Mouse (Mus musculus) CH12.LX (cell line): ENCODE results near the gene Erg28. TPM values are rescaled to one million over a fixed set of nuclear protein-coding genes. Genes with fewer than 3 reads are reported as not detected.

ENCODE experiments used
- DNase-seq: peaks from one replicate; pipeline ENCODE4 v3.0.0-alpha.2; 2013; ENCODE audit errors: extremely low read depth
- H3K27ac ChIP-seq: 2 replicates; pipeline ENCODE4 v1.5.1; 2012; ENCODE audit warnings: low read depth, mild to moderate bottlenecking, control low read depth, moderate library complexity; ENCODE audit not compliant: insufficient read depth
- H3K27me3 ChIP-seq: replicated peaks from 2 replicates; pipeline ENCODE3; 2012; ENCODE audit warnings: inconsistent platforms
- H3K36me3 ChIP-seq, 2 experiments: replicated peaks in 1 of 2; 2 replicates each; pipeline versions ENCODE3 to v1.6.1; 2012; ENCODE audit warnings: inconsistent platforms in 1 of 2, low read length in 1 of 2, mild to moderate bottlenecking in 1 of 2, mixed read lengths in 1 of 2, moderate library complexity in 1 of 2; ENCODE audit not compliant: control insufficient read depth in 1 of 2, insufficient read depth in 1 of 2
- H3K4me1 ChIP-seq, 2 experiments: 2 replicates each; pipeline ENCODE4 v1.6.1; 2012; ENCODE audit warnings: inconsistent platforms in 1 of 2, moderate library complexity in 1 of 2; ENCODE audit not compliant: insufficient read depth in 2 of 2, control insufficient read depth in 1 of 2
- H3K4me2 ChIP-seq: 2 replicates; pipeline ENCODE4 v1.6.1; 2012; ENCODE audit warnings: low read depth, mild to moderate bottlenecking, control low read depth; ENCODE audit not compliant: poor library complexity, insufficient read depth, severe bottlenecking
- H3K4me3 ChIP-seq, 3 experiments: fragments of 150-350 bp in 1 of 3; sonication (generic) in 1 of 3; replicated peaks in 1 of 3; 2 replicates each; pipeline versions ENCODE3 to v1.5.1; 2011 to 2012; ENCODE audit warnings: low read depth in 2 of 3, low read length in 2 of 3, mild to moderate bottlenecking in 2 of 3, moderate library complexity in 2 of 3, control low read depth in 1 of 3, improper control_type of control experiment in 1 of 3, inconsistent platforms in 1 of 3, mixed read lengths in 1 of 3; ENCODE audit not compliant: poor library complexity in 1 of 3
- H3K79me2 ChIP-seq: replicated peaks from 2 replicates; pipeline ENCODE4 v1.6.1; 2012; ENCODE audit warnings: mild to moderate bottlenecking, moderate library complexity; ENCODE audit not compliant: control insufficient read depth, poor library complexity, insufficient read depth, severe bottlenecking; ENCODE audit errors: extremely low read depth
- H3K9ac ChIP-seq: 2 replicates; pipeline ENCODE4 v1.6.1; 2012; ENCODE audit warnings: low read depth, mild to moderate bottlenecking, control low read depth, moderate library complexity; ENCODE audit not compliant: insufficient read depth
- H3K9me3 ChIP-seq: replicated peaks from 2 replicates; pipeline ENCODE3; 2012; ENCODE audit warnings: low read length, inconsistent platforms, mixed read lengths
- CTCF ChIP-seq, 2 experiments: IDR thresholded peaks in 1 of 2; conservative IDR thresholded peaks in 1 of 2; 2 replicates each; pipeline ENCODE4 v1.5.1; 2011 to 2012; ENCODE audit warnings: low read depth in 2 of 2, low read length in 2 of 2, improper control_type of control experiment in 1 of 2, inconsistent platforms in 1 of 2, mild to moderate bottlenecking in 1 of 2, moderate library complexity in 1 of 2
- E2F4 ChIP-seq: IDR thresholded peaks from 2 replicates; pipeline ENCODE4 v1.6.1; 2011; ENCODE audit warnings: low read depth, low read length, improper control_type of control experiment; ENCODE audit not compliant: insufficient replicate concordance
- HCFC1 ChIP-seq: IDR thresholded peaks from 2 replicates; pipeline ENCODE4 v1.6.1; 2012; ENCODE audit warnings: low read depth, mild to moderate bottlenecking, inconsistent platforms, low read length, improper control_type of control experiment
- IRF4 ChIP-seq: IDR thresholded peaks from 2 replicates; pipeline ENCODE4 v1.6.1; 2014; ENCODE audit warnings: low read depth, mild to moderate bottlenecking, inconsistent platforms, low read length, improper control_type of control experiment
- JUND ChIP-seq: conservative IDR thresholded peaks from 2 replicates; pipeline ENCODE4 v1.6.1; 2011; ENCODE audit warnings: low read depth, low read length, improper control_type of control experiment
- MAFK ChIP-seq: IDR thresholded peaks from 2 replicates; pipeline ENCODE4 v1.6.1; 2011; ENCODE audit warnings: low read length, improper control_type of control experiment; ENCODE audit not compliant: insufficient replicate concordance
- MAZ ChIP-seq: IDR thresholded peaks from 2 replicates; pipeline ENCODE4 v1.6.1; 2012; ENCODE audit warnings: low read depth, mild to moderate bottlenecking, inconsistent platforms, low read length, improper control_type of control experiment, moderate library complexity
- MEF2A ChIP-seq: IDR thresholded peaks from 2 replicates; pipeline ENCODE4 v1.6.1; 2014; ENCODE audit warnings: low read depth, mild to moderate bottlenecking, inconsistent platforms, low read length, improper control_type of control experiment, borderline replicate concordance
- MXI1 ChIP-seq: IDR thresholded peaks from 2 replicates; pipeline ENCODE4 v1.6.1; 2011; ENCODE audit warnings: mild to moderate bottlenecking, low read depth, low read length, improper control_type of control experiment
- NRF1 ChIP-seq: IDR thresholded peaks from 2 replicates; pipeline ENCODE4 v1.6.1; 2014; ENCODE audit warnings: low read depth, mild to moderate bottlenecking, inconsistent platforms, low read length, improper control_type of control experiment, moderate library complexity
- POLR2AphosphoS2 ChIP-seq: IDR thresholded peaks from 2 replicates; pipeline ENCODE4 v1.6.1; 2011; ENCODE audit warnings: low read depth, low read length, improper control_type of control experiment
- RAD21 ChIP-seq: IDR thresholded peaks from 2 replicates; pipeline ENCODE4 v1.6.1; 2011; ENCODE audit warnings: low read depth, mild to moderate bottlenecking, low read length, improper control_type of control experiment, moderate library complexity
- SIN3A ChIP-seq: IDR thresholded peaks from 2 replicates; pipeline ENCODE4 v1.6.1; 2012; ENCODE audit warnings: low read length, improper control_type of control experiment, inconsistent platforms
- SMC3 ChIP-seq: IDR thresholded peaks from 2 replicates; pipeline ENCODE4 v1.6.1; 2011; ENCODE audit warnings: low read depth, low read length, improper control_type of control experiment
- TBP ChIP-seq: conservative IDR thresholded peaks from 2 replicates; pipeline ENCODE4 v1.6.1; 2011; ENCODE audit warnings: low read depth, low read length, improper control_type of control experiment
- UBTF ChIP-seq: IDR thresholded peaks from 2 replicates; pipeline ENCODE4 v1.6.1; 2012; ENCODE audit warnings: low read depth, mild to moderate bottlenecking, inconsistent platforms, low read length, improper control_type of control experiment, moderate library complexity
- USF1 ChIP-seq: IDR thresholded peaks from 2 replicates; pipeline ENCODE4 v1.6.1; 2014; ENCODE audit warnings: low read depth, mild to moderate bottlenecking, inconsistent platforms, low read length, improper control_type of control experiment
- ZC3H11A ChIP-seq: IDR thresholded peaks from 2 replicates; pipeline ENCODE4 v1.6.1; 2012; ENCODE audit warnings: low read depth, mild to moderate bottlenecking, inconsistent platforms, low read length, improper control_type of control experiment
- ZKSCAN1 ChIP-seq: IDR thresholded peaks from 2 replicates; pipeline ENCODE4 v1.6.1; 2012; ENCODE audit warnings: low read depth, inconsistent platforms, low read length, improper control_type of control experiment, borderline replicate concordance
- ZNF384 ChIP-seq: IDR thresholded peaks from 2 replicates; pipeline ENCODE4 v1.6.1; 2012; ENCODE audit warnings: low read depth, low read length, improper control_type of control experiment, inconsistent platforms
- dilution Hi-C: fragments of 300-500 bp; cut with MboI; formaldehyde crosslinking; loops from 2 replicates; pipeline ENCODE4 v1.14.3; 2020; ENCODE audit warnings: low sequenced_read_pairs; ENCODE audit not compliant: extremely low pct_unique_long_range_greater_than_20kb, extremely low pct_ligation_motif_present
- in situ Hi-C: fragments of 300-500 bp; cut with MboI; formaldehyde crosslinking; loops from 3 replicates; pipeline ENCODE4 v1.14.3; 2019; ENCODE audit warnings: low sequenced_read_pairs, low pct_ligation_motif_present, low pct_unique_long_range_greater_than_20kb, mixed read lengths
- polyA plus RNA-seq: library from polyadenylated mRNA; unstranded; fragments of >175 nt; gene quantifications from 2 replicates; pipeline ENCODE4 v1.2.1, GENCODE M21; 2012; ENCODE audit warnings: low read depth; ENCODE audit not compliant: insufficient read length
- total RNA-seq, 2 experiments: library from RNA; depleted of rRNA; stranded (reverse); fragments of 300-350 nt in 1 of 2; fragments of >200 nt in 1 of 2; gene quantifications; 2 replicates each; pipeline ENCODE4 v1.2.3; 2012 to 2014

Gene Erg28
- total and polyA plus RNA-seq, 3 experiments, result 83.6 to 318 (median 143) TPM

GRCm38 (mm10) chr12:85839371-85840000 lies 15.1 kb upstream of the Erg28 start:
- peaks cover 3 to 55% of the 10 kb centered on the region in 2 experiments for H3K36me3 ChIP-seq
- H3K9ac ChIP-seq, result no peak overlapping the region
- no peak overlapping the region for H3K4me3 ChIP-seq
- in situ Hi-C loops, result no loop called here
- H3K27me3 ChIP-seq, result no peaks in the 10 kb centered on the region
- no peaks in the 10 kb centered on the region for H3K4me1 ChIP-seq
- dilution Hi-C loops, result no loop called here
- no peak overlapping the region for H3K27ac ChIP-seq
- no peaks in the 10 kb centered on the region for H3K9me3 ChIP-seq
- no peaks in the 10 kb centered on the region for H3K79me2 ChIP-seq
- TF ChIP-seq NRF1 (no peak), SMC3 (no peak), UBTF (no peak), TBP (no peak), E2F4 (no peak), ZNF384 (no peak), MEF2A (no peak), MAFK (no peak), JUND (no peak), CTCF (conservative IDR thresholded peaks at IDR 0.05 in 1 of 2, IDR thresholded peaks at IDR 0.05 in 1 of 2; ENCODE audit: low read depth in 2 of 2, low read length in 2 of 2) (no peak)
- no peak overlapping the region for H3K4me2 ChIP-seq
- no peak for DNase-seq

GRCm38 (mm10) chr12:85837765-85838164 lies 13.4 kb upstream of the Erg28 start:
- DNase-seq, result no peak
- no peak overlapping the region for H3K4me3 ChIP-seq
- no peak overlapping the region for H3K4me2 ChIP-seq
- H3K4me1 ChIP-seq, result no peaks in the 10 kb centered on the region
- no peaks in the 10 kb centered on the region for H3K27me3 ChIP-seq
- dilution Hi-C loops, result no loop called here
- TF ChIP-seq CTCF (conservative IDR thresholded peaks at IDR 0.05 in 1 of 2, IDR thresholded peaks at IDR 0.05 in 1 of 2; ENCODE audit: low read depth in 2 of 2, low read length in 2 of 2), result no peak
- no peak for TF ChIP-seq HCFC1
- no peak for TF ChIP-seq JUND
- TF ChIP-seq ZKSCAN1, result no peak
- TF ChIP-seq POLR2AphosphoS2, result no peak
- no peak for TF ChIP-seq UBTF
- no peak for TF ChIP-seq MXI1
- no peak for TF ChIP-seq IRF4
- TF ChIP-seq MAZ, result no peak
- no peak for TF ChIP-seq ZC3H11A
- no peak for TF ChIP-seq USF1
- no peak for TF ChIP-seq SIN3A
- no peak for TF ChIP-seq RAD21
- TF ChIP-seq SMC3, result no peak
- TF ChIP-seq MEF2A, result no peak
- peaks cover 0 to 48% of the 10 kb centered on the region in 2 experiments for H3K36me3 ChIP-seq
- H3K9ac ChIP-seq, result no peak overlapping the region
- H3K79me2 ChIP-seq, result no peaks in the 10 kb centered on the region
- no peaks in the 10 kb centered on the region for H3K9me3 ChIP-seq
- H3K27ac ChIP-seq, result no peak overlapping the region
- in situ Hi-C loops, result no loop called here
